Mouse (Mus musculus) ES-Bruce4 (cell line): ENCODE measurements at regions not wholly inside any gene's neighbourhood (a gene's known extent, or its start where the extent isn't known, plus 50 kb on each side); places are given as distances from the start of the nearest gene placed in this dataset.

Experiments
- CTCF ChIP-seq: IDR thresholded peaks from one replicate; pipeline ENCODE4 v1.8.1; 2011; ENCODE audit warnings: low read depth, low read length
- POLR2A ChIP-seq: IDR thresholded peaks from one replicate; pipeline ENCODE4 v1.8.1; 2011; ENCODE audit warnings: low read length; ENCODE audit not compliant: insufficient read depth

DNA sequence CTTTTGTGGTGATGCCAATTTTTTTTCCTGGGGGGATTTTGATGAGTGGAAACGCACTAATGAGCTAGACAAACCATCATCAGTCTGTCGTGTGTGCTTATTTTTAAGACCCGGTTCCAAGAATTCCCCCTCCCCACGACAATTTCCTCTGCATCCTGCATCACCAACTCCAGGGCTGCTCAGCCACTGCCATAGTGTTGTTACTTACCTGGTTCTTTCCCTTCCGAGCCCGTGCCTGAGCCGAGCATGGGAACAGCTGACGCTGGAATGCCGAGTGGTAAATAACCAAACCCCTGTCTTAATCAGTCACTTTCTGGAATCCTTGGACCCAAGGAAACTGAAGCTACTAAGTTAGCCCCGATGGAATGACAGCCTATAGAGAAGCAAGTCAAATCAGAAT is 79.3 kb downstream of the Tmx1 start:
- TF ChIP-seq CTCF (no peak), POLR2A (no peak)
